Mouse (Mus musculus) G1E-ER4 (cell line): ENCODE results near the gene Gm45213. TPM values are rescaled to one million over a fixed set of nuclear protein-coding genes. Genes with fewer than 3 reads are reported as not detected.

ENCODE experiments used
- GATA1 ChIP-seq: IDR thresholded peaks from one replicate; pipeline ENCODE4 v1.8.0; 2012; ENCODE audit warnings: low read length, inconsistent platforms
- polyA plus RNA-seq: library from polyadenylated mRNA; stranded (reverse); fragments of >175 nt; gene quantifications from 2 replicates; pipeline ENCODE4 v1.2.3, GENCODE M21; 2012

The Gm45213 gene
- polyA plus RNA-seq, 1 experiment = not detected

DNA sequence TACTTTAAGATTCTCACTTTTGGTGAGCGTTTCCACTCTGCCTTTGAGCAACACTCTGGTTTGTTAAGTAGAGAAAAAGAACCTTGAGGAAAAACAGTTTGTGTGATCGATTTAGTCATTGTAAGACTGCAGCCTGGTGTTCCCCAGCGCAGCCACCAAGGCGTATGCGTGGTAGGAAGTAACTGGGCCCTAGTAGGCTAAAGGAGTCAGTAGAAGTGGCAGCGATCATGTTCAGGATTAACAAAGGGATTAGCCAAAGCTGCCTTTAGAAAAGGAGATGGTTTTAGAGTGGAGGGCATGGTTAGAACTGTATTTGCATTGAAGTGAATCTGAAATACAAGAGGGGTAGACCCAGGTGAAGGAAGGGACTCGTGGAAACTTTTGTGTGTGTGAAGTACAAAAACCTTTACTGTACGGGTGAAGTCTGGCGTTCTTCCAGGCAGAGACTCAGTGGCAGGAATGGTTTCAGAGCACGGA is 67.3 kb downstream of the Gm45213 start:
- TF ChIP-seq GATA1 = no peak

DNA sequence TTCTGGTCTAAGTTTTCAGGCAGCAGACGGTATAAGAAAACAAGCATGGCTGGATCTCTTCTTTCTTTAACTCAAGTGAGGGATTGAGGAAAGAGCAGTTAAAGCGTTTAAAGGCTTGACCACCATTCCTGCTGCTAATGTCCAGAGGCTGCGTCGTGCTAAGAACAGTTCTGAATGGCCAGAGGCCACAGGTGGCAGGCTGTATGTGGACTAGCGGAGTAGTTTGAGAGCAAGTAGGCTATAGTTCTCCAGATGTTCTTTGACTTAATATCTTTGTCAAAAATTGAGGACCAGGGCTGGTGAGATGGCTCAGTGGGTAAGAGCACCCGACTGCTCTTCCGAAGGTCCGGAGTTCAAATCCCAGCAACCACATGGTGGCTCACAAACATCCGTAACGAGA is 67.8 kb downstream of the Gm45213 start:
- TF ChIP-seq GATA1 = no peak

Other genes with a start within 250 kb of the Gm45213 start
- not detected in 2 replicates for gene Pcsk6, start 181.9 kb upstream of the Gm45213 start, polyA plus RNA-seq
- gene Snrpa1, start 15.4 kb downstream of the Gm45213 start, polyA plus RNA-seq = 114 and 179 TPM in 2 replicates
- 45.1 and 50.6 TPM in 2 replicates for gene Selenos, start 36.0 kb downstream of the Gm45213 start, polyA plus RNA-seq
- 11.0 and 14.4 TPM in 2 replicates for gene Chsy1, start 65.9 kb downstream of the Gm45213 start, polyA plus RNA-seq